Mouse (Mus musculus): Measurements from ENCODE around the gene Fam172a. TPM values are rescaled to one million over a fixed set of nuclear protein-coding genes. Genes with fewer than 3 reads are reported as not detected.

Fam172a gene
- total RNA-seq, 2 experiments from 2014 or later, result 34.8 to 35.0 TPM

- no peak for DNase-seq (ENCODE audit: low spot score in 2 of 2)
Observed at GRCm38 (mm10) chr13:78197819-78198390, 496.1 kb downstream of the Fam172a start.

GRCm38 (mm10) chr13:78198391-78198870, 496.6 kb downstream of the Fam172a start:
- DNase-seq (ENCODE audit: low spot score in 2 of 2), result no peak

GRCm38 (mm10) chr13:78198871-78199641, 497.2 kb downstream of the Fam172a start:
- peak in 1 of 2 experiments; percentile 53 for DNase-seq (ENCODE audit: low spot score in 2 of 2)

- DNase-seq (ENCODE audit: low spot score in 2 of 2), result no peak
Observed at GRCm38 (mm10) chr13:78199642-78200160, 497.9 kb downstream of the Fam172a start, which contains the start of gene Nr2f1. Gene Nr2f1, minus strand, starts transcription at chr13:78199757.

GRCm38 (mm10) chr13:78200407-78200806, 498.6 kb downstream of the Fam172a start:
- no peak for DNase-seq (ENCODE audit: low spot score in 2 of 2)

GRCm38 (mm10) chr13:78200991-78201870, 499.4 kb downstream of the Fam172a start:
- peak; percentile 58 to 74 for DNase-seq (ENCODE audit: low spot score in 2 of 2)

GRCm38 (mm10) chr13:78201871-78202565, 500.2 kb downstream of the Fam172a start:
- DNase-seq (ENCODE audit: low spot score in 2 of 2), result no peak

GRCm38 (mm10) chr13:78202574-78203347, 500.9 kb downstream of the Fam172a start:
- DNase-seq (ENCODE audit: low spot score in 2 of 2), result no peak

GRCm38 (mm10) chr13:78203348-78204061, 501.7 kb downstream of the Fam172a start:
- peak in 1 of 2 experiments; percentile 46 for DNase-seq (ENCODE audit: low spot score in 2 of 2)

GRCm38 (mm10) chr13:78205426-78205825, 503.6 kb downstream of the Fam172a start:
- no peak for DNase-seq (ENCODE audit: low spot score in 2 of 2)

- no peak for DNase-seq (ENCODE audit: low spot score in 2 of 2)
Observed at GRCm38 (mm10) chr13:78206891-78207430, 505.1 kb downstream of the Fam172a start.

- DNase-seq (ENCODE audit: low spot score in 2 of 2), result no peak
Observed at GRCm38 (mm10) chr13:78207796-78208645, 506.2 kb downstream of the Fam172a start.

- no peak for DNase-seq (ENCODE audit: low spot score in 2 of 2)
Observed at GRCm38 (mm10) chr13:78208689-78209410, 507.0 kb downstream of the Fam172a start.

- DNase-seq (ENCODE audit: low spot score in 2 of 2), result no peak
Observed at GRCm38 (mm10) chr13:78209611-78210028, 507.8 kb downstream of the Fam172a start.

GRCm38 (mm10) chr13:78210029-78210747, 508.4 kb downstream of the Fam172a start:
- DNase-seq (ENCODE audit: low spot score in 2 of 2), result no peak

- DNase-seq (ENCODE audit: low spot score in 2 of 2), result no peak
Observed at GRCm38 (mm10) chr13:78210748-78211089, 508.9 kb downstream of the Fam172a start.
